Mouse (Mus musculus): ENCODE results near the gene Pdrg1.

The Pdrg1 gene

GRCm38 (mm10) chr2:153014758-153015593 is at the start of gene Pdrg1:
TSS of gene Pdrg1 (minus strand) at chr2:153015427.
- peak; percentile 96 for DNase-seq

- no peak for DNase-seq
Observed at GRCm38 (mm10) chr2:153064190-153064970, 49.2 kb upstream of the Pdrg1 start.

- no peak for DNase-seq
Observed at GRCm38 (mm10) chr2:153063394-153063793, 48.2 kb upstream of the Pdrg1 start.

GRCm38 (mm10) chr2:153060216-153060615 is 45.0 kb upstream of the Pdrg1 start:
- no peak for DNase-seq

- no peak for DNase-seq
Observed at GRCm38 (mm10) chr2:153058365-153058764, 43.1 kb upstream of the Pdrg1 start.

GRCm38 (mm10) chr2:153055270-153055920 is 40.2 kb upstream of the Pdrg1 start:
- DNase-seq: no peak

GRCm38 (mm10) chr2:153053896-153054295 is 38.7 kb upstream of the Pdrg1 start:
- DNase-seq: no peak

- DNase-seq: peak; percentile 56
Observed at GRCm38 (mm10) chr2:153052700-153053351, 37.6 kb upstream of the Pdrg1 start.

GRCm38 (mm10) chr2:153051537-153051936 is 36.3 kb upstream of the Pdrg1 start:
- DNase-seq: no peak

- no peak for DNase-seq
Observed at GRCm38 (mm10) chr2:153051095-153051494, 35.9 kb upstream of the Pdrg1 start.

- DNase-seq: no peak
Observed at GRCm38 (mm10) chr2:153049997-153050358, 34.8 kb upstream of the Pdrg1 start.

GRCm38 (mm10) chr2:153049288-153049996 is 34.2 kb upstream of the Pdrg1 start:
- peak; percentile 58 for DNase-seq

GRCm38 (mm10) chr2:153047828-153048465 is 32.7 kb upstream of the Pdrg1 start:
- DNase-seq: peak; percentile 72

GRCm38 (mm10) chr2:153045884-153046299 is 30.7 kb upstream of the Pdrg1 start:
- peak; percentile 63 for DNase-seq

GRCm38 (mm10) chr2:153043886-153044285 is 28.7 kb upstream of the Pdrg1 start:
- no peak for DNase-seq

- DNase-seq: no peak
Observed at GRCm38 (mm10) chr2:153036690-153037089, 21.5 kb upstream of the Pdrg1 start.

- no peak for DNase-seq
Observed at GRCm38 (mm10) chr2:153033545-153034230, 18.5 kb upstream of the Pdrg1 start.

- no peak for DNase-seq
Observed at GRCm38 (mm10) chr2:153032973-153033372, 17.7 kb upstream of the Pdrg1 start.

- DNase-seq: peak; percentile 96
Observed at GRCm38 (mm10) chr2:153032083-153032842, 17.0 kb upstream of the Pdrg1 start.

Data from thymus, postnatal 4 days (tissue).